Mouse (Mus musculus) lung, postnatal 4 days (tissue): Measurements from ENCODE around the gene Asb3.
"Not testable (repeated sequence)": the region's sequence is repeated elsewhere in the genome, so short reads cannot be mapped to it uniquely, and the experiment has no call there.

ENCODE experiments used
- DNase-seq, 2 experiments: peaks; one replicate each; pipeline ENCODE4 v3.0.0; 2021

The Asb3 gene

GRCm38 (mm10) chr11:31001169-31001908 lies 116.1 kb downstream of the Asb3 start:
- no peak for DNase-seq

GRCm38 (mm10) chr11:31009668-31010067 lies 124.5 kb downstream of the Asb3 start:
- not testable (repeated sequence) for DNase-seq

- not testable (repeated sequence) for DNase-seq
These were observed 132.2 kb downstream of the Asb3 start for GRCm38 (mm10) chr11:31017466-31017865.

GRCm38 (mm10) chr11:31034958-31035357 lies 149.7 kb downstream of the Asb3 start:
- no peak for DNase-seq

GRCm38 (mm10) chr11:31089973-31090372 lies 204.8 kb downstream of the Asb3 start:
- no peak for DNase-seq

- no peak for DNase-seq
These were observed 205.3 kb downstream of the Asb3 start for GRCm38 (mm10) chr11:31090478-31090978.

GRCm38 (mm10) chr11:31099519-31099918 lies 214.3 kb downstream of the Asb3 start:
- not testable (repeated sequence) for DNase-seq

GRCm38 (mm10) chr11:31102188-31102587 lies 217.0 kb downstream of the Asb3 start:
- no peak for DNase-seq

GRCm38 (mm10) chr11:31105364-31105763 lies 220.1 kb downstream of the Asb3 start:
- DNase-seq = no peak

GRCm38 (mm10) chr11:31126964-31127363 lies 241.7 kb downstream of the Asb3 start:
- not testable (repeated sequence) for DNase-seq

- DNase-seq = not testable (repeated sequence)
These were observed 248.5 kb downstream of the Asb3 start for GRCm38 (mm10) chr11:31133726-31134125.

- DNase-seq = not testable (repeated sequence)
These were observed 249.6 kb downstream of the Asb3 start for GRCm38 (mm10) chr11:31134824-31135223.

GRCm38 (mm10) chr11:31138394-31138793 lies 253.2 kb downstream of the Asb3 start:
- not testable (repeated sequence) for DNase-seq
